Mouse (Mus musculus) CH12.LX (cell line): ENCODE results near the gene Sf3b6.

Source experiments
- E2F4 ChIP-seq: IDR thresholded peaks from 2 replicates; pipeline ENCODE4 v1.6.1; 2011; ENCODE audit warnings: low read depth, low read length, improper control_type of control experiment; ENCODE audit not compliant: insufficient replicate concordance
- EP300 ChIP-seq: IDR thresholded peaks from 2 replicates; pipeline ENCODE4 v1.6.1; 2011; ENCODE audit warnings: low read length, improper control_type of control experiment
- SMC3 ChIP-seq: IDR thresholded peaks from 2 replicates; pipeline ENCODE4 v1.6.1; 2011; ENCODE audit warnings: low read depth, low read length, improper control_type of control experiment

GRCm38 (mm10) chr12:4775588-4775949, 41.8 kb upstream of the Sf3b6 start:
- TF ChIP-seq SMC3 (no peak), E2F4 (no peak), EP300 (no peak)
